In genomic region chr4:5098411-5098810, GRCm38 (mm10) we compare ENCODE assay signal across 12 mouse cellular contexts.
"Had no signal": no experiment of that assay in that cellular context is flagged by ENCODE, and none has a peak within 500 bp of the region (broad histone marks: within the 10 kb centered on the region; RNA-seq: fewer than 3 reads in every experiment).

No protein-coding gene starts in this region.

- DNase-seq: retina, postnatal 1 day; right cerebral cortex, adult 18-20 months; right cerebral cortex, postnatal 14 days; right cerebral cortex, postnatal 25 days; right cerebral cortex, postnatal 4 days; spleen, adult 18-20 months; thymus, adult 18-20 months; thymus, adult 2 months; thymus, postnatal 14 days; thymus, postnatal 25 days; thymus, postnatal 36 days; thymus, postnatal 4 days had no signal
